Mouse (Mus musculus): ENCODE measurements at regions not wholly inside any gene's neighbourhood (a gene's known extent, or its start where the extent isn't known, plus 50 kb on each side); places are given as distances from the start of the nearest gene placed in this dataset.
"Not testable (repeated sequence)": the region's sequence is repeated elsewhere in the genome, so short reads cannot be mapped to it uniquely, and the experiment has no call there.

DNA sequence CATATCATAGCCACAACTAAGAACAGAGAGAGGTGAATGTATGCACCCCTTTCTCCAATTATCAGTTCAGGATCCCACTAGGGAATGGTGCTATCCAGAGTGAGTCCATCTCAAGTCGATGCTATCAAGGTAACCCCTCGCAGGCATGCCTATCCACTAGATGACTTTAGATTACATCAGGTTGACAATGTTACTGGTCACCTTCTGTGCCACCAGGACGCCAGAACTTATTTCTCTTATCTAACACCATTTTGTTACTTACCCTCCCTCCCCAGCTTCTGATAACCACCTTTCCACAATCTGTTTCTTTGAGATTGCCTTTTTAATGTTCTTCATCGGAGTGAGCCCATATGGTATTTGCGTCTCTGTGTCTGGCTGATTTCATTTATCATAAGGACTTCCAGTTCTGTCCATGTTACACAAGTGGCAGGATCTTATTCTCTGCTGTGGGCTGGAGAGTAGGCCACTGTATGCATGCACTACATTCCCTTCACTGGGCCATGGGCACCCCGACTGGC, 57.9 kb upstream of the Klf13 start:
- DNase-seq (ENCODE audit: low read depth), result no peak

DNA sequence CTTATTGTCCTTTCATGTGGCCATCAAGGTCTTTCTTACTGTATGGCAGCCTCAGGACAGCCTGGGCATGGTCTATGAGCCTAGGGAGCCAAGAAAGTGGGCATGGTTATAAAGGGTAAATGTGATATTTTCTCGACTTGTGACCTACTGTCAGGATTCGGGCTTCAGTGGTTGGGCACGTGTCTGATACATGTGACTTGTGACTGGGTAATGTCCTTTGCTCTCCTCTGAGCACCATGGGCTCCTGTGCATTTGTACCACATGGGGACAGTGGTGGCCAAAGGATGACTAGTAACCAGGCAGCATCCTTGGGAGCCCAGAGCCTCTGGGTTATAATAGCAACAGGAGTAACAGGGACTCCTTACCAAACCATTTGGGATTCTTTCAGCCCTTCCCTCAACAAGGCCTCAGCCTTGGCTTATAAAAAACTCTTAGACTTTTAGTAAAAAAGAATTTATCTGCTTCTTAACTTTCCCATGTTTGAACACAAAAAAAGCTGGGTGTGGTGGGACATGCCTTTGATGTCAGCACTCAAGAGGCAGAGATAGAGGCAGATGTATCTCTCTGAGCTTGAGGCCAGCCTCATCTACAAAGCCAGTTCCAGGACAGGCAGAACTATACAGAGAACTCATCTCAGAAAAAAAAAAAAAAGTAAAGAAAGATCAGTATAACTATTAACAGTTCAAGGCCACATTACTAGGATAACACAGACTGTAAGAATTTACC, 56.7 kb upstream of the Klf13 start:
- no peak for DNase-seq (ENCODE audit: low read depth)

DNA sequence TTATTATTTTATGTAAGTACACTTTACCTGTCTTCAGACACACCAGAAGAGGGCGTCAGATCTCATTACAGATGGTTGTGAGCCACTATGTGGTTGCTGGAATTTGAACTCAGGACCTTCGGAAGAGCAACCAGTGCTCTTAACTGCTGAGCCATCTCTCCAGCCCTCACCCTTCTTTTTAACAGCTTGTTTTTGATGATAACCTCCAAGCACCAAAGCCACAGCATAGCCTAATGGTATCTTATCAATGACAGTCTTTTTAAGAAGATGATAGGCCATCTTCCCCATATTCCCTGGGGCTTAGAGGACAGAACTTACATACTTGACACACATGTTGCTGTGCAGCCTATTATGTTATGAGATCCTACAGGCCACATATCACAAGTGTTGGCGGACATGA, 56.1 kb upstream of the Klf13 start:
- DNase-seq (ENCODE audit: low read depth), result not testable (repeated sequence)

DNA sequence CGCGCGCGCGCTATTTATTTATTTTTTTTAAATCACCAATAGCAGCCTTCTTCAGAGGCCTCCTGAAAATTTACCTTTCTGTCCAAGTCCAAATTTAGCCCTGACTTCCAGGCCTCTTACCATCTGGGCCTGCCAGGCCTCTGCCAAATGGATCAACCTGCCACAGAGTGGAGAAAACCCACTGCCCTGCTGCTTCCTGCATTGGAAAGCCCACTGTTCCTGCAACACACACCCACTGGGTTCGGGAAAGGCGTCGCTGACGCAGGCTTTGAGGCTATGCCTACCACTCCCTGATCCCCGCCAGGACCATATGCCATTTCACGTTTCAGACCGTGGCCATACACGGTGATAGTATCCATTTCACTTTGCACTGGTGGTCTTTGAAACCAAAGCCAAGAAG, 53.4 kb upstream of the Klf13 start:
- no peak for DNase-seq (ENCODE audit: low read depth)

DNA sequence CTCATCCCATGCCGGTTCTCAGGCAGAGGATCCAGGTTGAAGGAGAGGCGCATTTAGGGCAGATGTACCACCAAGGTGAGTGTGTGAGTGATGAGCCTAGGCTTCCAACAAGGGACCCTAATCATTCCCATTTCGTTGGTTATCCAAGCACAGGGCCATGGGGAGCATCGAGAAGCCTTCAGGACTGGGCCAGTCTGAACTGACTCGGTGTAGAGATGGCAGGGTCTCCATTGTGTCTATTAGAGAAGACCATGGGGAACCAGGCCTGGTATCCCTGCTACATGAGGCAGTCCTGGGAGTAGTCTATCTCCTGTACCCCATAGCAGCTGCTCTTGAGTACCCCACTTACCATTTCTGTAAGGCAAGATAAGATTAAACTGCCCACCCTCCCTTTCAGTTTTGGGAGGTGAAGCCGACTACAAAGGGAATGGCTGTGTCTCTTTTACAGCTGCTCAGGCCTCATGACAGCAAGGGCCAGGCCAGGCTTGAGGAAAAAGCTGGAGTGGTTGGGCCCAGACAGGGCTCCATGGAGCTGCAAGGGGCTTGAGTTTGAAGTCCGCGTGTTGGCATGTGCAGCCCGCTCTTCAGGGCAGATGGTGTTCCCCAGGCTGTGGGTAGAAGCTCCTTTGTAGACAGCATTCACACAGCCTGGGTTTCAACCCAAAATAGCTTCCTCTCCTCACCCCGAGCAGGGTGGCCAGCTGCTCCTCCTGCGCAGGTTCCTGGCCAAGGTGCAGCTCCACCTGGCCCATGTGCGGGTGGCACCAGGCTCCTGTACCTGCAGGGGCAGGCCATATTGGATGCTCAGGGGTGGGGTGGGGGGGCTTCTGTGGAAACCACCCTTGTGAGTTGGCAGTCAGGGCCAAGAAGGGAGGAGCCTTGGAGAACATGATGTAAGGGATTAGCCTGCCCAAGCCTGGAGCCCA, 52.6 kb upstream of the Klf13 start:
- no peak for DNase-seq (ENCODE audit: low read depth)

DNA sequence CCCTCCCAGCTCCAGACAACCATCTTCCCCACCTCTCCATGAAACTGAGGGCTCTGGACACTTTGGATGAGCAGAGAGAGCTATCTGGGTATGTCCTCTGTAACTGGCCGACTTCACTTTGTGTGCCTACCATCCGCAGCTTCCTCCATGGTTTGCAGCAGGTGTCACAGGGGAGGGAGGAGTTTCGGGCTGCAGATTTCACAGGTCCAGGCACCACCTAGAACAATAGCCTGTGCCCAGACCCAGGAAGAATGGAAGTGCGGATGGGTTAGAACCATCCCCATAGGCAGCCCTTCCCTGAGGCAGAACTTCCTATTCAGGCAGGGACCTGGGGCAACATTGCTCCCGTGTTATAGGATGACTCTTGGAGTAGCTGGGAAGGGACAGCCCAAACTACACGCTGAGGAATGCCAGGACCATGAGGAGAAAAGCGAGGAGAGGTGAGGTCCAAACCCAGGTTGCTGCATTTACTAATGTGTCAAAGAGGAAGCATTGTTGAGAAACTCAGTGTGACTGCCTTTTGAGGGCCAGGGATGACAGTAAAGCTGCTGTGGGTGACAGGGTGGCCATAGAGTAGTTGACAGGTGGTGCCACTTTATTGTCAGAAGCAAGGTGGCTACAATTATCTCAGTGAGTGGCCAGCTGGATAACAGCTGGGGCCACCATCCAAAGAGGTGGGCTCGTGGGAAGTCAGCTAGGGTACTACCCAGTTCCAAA, 51.8 kb upstream of the Klf13 start:
- DNase-seq (ENCODE audit: low read depth), result no peak

DNA sequence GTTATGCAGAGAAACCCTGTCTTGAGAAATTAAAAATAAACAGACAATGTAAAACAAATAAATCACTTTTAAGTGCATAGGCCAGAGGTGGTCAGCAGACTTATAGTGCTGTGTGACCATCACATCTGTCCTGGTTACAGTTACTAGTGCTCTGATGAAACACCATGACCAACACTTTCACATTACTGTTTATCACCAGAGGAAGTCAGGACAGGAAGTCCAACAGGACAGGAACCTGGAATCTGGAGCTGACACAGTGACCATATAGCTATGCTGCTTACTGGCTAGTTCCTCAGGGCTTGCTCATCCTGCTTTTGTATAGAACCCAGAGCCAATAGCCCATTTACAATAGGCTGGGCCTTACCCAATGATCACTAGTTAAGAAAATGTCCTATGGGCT, 51.0 kb upstream of the Klf13 start:
- no peak for DNase-seq (ENCODE audit: low read depth)
